Mouse (Mus musculus): ENCODE results near the gene Olfr1118. TPM values are rescaled to one million over a fixed set of nuclear protein-coding genes. Genes with fewer than 3 reads are reported as not detected.
"Not testable (repeated sequence)": the region's sequence is repeated elsewhere in the genome, so short reads cannot be mapped to it uniquely, and the experiment has no call there.

Olfr1118 gene
- polyA plus RNA-seq (2016; fragmentation: Nextera tagmentation; extraction: Ambion mirVana) = not detected in 2 replicates

DNA sequence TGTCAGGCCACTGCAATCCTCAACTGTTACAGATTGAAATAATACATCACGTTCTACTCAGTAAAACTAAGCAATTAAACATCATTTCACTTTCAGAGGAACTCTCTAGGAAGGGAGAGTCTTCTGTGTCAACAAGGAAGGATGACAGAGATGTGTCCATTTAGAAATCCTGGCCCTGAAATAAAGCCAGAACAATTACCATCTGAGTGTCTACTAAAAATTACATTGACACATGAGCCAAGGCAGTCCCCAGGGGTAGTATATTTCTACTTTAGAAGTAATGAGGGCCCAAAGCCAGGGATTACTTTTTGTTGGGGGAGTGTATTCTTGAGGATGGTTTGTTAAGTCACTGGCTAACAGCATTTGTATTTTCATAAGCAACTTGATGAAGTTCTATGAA lies at the start of gene Olfr1118:
Olfr1118 (plus strand) TSS at position 301 of the 400 bp plus-strand sequence.
- no peaks in the 10 kb centered on the region for H3K36me3 ChIP-seq
- no peaks in the 10 kb centered on the region for H3K9me3 ChIP-seq
- no peak for DNase-seq (ENCODE audit: low spot score)
- no peaks in the 10 kb centered on the region for H3K27me3 ChIP-seq (ENCODE audit: insufficient read depth, poor library complexity, severe bottlenecking)
- H3K27ac ChIP-seq = no peak within 1 kb of the TSS
- no peak within 1 kb of the TSS for H3K4me3 ChIP-seq
- 69% methylated on average over 1 of the region's 1 CpGs for WGBS
- H3K4me1 ChIP-seq (replicated peaks) = no peaks in the 10 kb centered on the region

DNA sequence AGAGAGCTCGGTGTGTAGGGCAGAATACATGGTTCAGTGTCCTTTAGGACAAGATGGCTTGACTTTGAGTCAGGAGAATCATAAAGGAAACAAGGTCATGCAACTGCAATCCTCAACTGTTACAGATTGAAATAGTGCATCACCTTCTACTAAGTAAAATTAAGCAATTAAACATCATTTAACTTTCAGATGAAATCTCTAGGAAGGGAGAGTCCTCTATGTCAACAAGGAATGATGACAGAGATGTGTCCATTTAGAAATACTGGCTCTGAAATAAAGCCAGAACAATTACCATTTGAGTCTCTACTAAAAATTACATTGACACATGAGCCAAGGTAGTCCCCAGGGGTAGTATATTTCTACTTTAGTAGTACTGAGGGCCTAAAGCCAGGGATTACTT lies 40.1 kb upstream of the Olfr1118 start, which contains the start of gene Olfr1116:
Olfr1116 (plus strand) TSS at position 301 of the 400 bp plus-strand sequence.
- Histone ChIP-seq H3K9me3 (no peaks in the 10 kb centered on the region), H3K27me3 (ENCODE audit: insufficient read depth, poor library complexity, severe bottlenecking) (no peaks in the 10 kb centered on the region), H3K36me3 (no peaks in the 10 kb centered on the region), H3K4me3 (no peak within 1 kb of the TSS), H3K27ac (no peak within 1 kb of the TSS), H3K4me1 (replicated peaks) (no peaks in the 10 kb centered on the region)
- WGBS = 92% methylated on average over 1 of the region's 1 CpGs
- DNase-seq (ENCODE audit: low spot score) = no peak

DNA sequence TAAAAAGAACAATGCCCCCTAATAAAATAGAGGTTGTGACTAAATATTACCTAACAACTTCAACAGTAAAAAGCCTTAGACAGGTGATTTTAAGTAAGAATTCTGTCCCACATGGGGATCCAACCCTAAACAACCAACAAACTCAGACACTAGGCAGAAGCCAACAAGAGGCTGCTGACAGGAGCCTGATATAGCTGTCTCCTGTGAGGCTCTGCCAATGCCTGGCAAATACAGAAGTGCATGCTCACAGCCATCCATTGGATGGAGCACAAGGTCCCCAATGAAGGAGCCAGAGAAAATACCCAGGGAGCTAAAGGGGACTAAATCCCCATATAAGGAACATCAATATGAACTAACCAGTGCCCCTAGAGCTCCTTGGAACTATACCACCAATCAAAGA lies 13.4 kb upstream of the Olfr1118 start:
- H3K9me3 ChIP-seq; H3K4me3 ChIP-seq; H3K4me1 ChIP-seq (replicated peaks); H3K27ac ChIP-seq; DNase-seq (ENCODE audit: low spot score); H3K36me3 ChIP-seq; H3K27me3 ChIP-seq (ENCODE audit: insufficient read depth, poor library complexity, severe bottlenecking): not testable (repeated sequence)

DNA sequence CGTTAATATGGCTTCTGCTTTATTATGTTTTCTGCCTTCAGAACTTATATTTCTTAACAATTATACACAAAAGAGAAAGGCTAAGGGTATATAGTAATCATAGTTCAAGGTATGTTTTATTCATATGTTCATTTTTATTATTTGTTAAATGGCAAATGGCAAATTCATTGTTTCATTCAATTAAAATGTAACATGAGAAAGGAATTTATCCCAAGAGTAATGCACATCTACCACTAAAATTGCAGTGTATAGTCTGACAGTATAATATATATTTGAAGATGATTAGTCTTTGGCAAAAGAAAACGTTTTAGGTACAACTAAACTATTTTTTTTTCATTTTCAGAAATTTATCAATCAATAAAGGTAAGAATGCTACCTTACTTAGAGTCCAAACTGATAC lies 47.1 kb downstream of the Olfr1118 start, which contains the start of gene Olfr1120:
Olfr1120 (plus strand) TSS at position 301 of the 400 bp plus-strand sequence.
- H3K27ac ChIP-seq = no peak within 1 kb of the TSS
- no peak for DNase-seq (ENCODE audit: low spot score)

DNA sequence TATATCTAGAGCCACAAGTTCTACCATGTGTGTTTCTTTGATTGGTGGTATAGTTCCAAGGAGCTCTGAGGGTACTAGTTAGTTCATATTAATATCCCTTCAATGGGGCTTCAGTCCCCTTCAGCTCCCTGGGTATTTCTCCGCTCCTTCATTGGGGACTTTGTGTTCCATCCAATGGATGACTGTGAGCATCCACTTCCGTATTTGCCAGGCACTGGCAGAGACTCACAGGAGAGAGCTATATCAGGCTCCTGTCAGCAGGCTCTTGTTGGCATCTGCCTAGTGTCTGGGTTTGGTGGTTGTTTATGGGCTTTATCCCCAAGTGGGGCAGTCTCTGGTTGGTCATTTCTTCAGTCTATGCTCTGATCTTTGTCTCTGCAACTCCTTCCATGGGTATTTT lies 52.7 kb downstream of the Olfr1118 start:
- H3K4me3 ChIP-seq; H3K9me3 ChIP-seq; DNase-seq (ENCODE audit: low spot score); H3K4me1 ChIP-seq (replicated peaks); H3K27me3 ChIP-seq (ENCODE audit: insufficient read depth, poor library complexity, severe bottlenecking); H3K36me3 ChIP-seq; H3K27ac ChIP-seq: not testable (repeated sequence)
- WGBS = 89% methylated on average over 2 of the region's 2 CpGs

More for the DNA sequence above, 47.1 kb downstream of the Olfr1118 start, which contains the start of gene Olfr1120:
- no peaks in the 10 kb centered on the region for H3K9me3 ChIP-seq
- WGBS = 63% methylated on average over 2 of the region's 2 CpGs
- no peak within 1 kb of the TSS for H3K4me3 ChIP-seq
- H3K27me3 ChIP-seq (ENCODE audit: insufficient read depth, poor library complexity, severe bottlenecking) = no peaks in the 10 kb centered on the region
- no peaks in the 10 kb centered on the region for H3K36me3 ChIP-seq
- H3K4me1 ChIP-seq (replicated peaks) = no peaks in the 10 kb centered on the region

Other genes with a start within 250 kb of the Olfr1118 start
- gene Olfr1107, start 231.8 kb upstream of the Olfr1118 start, polyA plus RNA-seq (2016; fragmentation: Nextera tagmentation; extraction: Ambion mirVana) = not detected in 2 replicates
- gene Olfr1109, start 211.6 kb upstream of the Olfr1118 start, polyA plus RNA-seq (2016; fragmentation: Nextera tagmentation; extraction: Ambion mirVana) = not detected in 2 replicates
- gene Olfr259, start 193.0 kb upstream of the Olfr1118 start, polyA plus RNA-seq (2016; fragmentation: Nextera tagmentation; extraction: Ambion mirVana) = not detected in 2 replicates
- not detected in 2 replicates for gene Olfr1110, start 167.3 kb upstream of the Olfr1118 start, polyA plus RNA-seq (2016; fragmentation: Nextera tagmentation; extraction: Ambion mirVana)
- not detected in 2 replicates for gene Olfr1111, start 155.0 kb upstream of the Olfr1118 start, polyA plus RNA-seq (2016; fragmentation: Nextera tagmentation; extraction: Ambion mirVana)
- gene Olfr1112, start 119.8 kb upstream of the Olfr1118 start, polyA plus RNA-seq (2016; fragmentation: Nextera tagmentation; extraction: Ambion mirVana) = not detected in 2 replicates
- gene Olfr1113, start 98.6 kb upstream of the Olfr1118 start, polyA plus RNA-seq (2016; fragmentation: Nextera tagmentation; extraction: Ambion mirVana) = not detected in 2 replicates
- not detected in 2 replicates for gene Olfr1115, start 59.6 kb upstream of the Olfr1118 start, polyA plus RNA-seq (2016; fragmentation: Nextera tagmentation; extraction: Ambion mirVana)
- not detected in 2 replicates for gene Olfr1116, start 40.0 kb upstream of the Olfr1118 start, polyA plus RNA-seq (2016; fragmentation: Nextera tagmentation; extraction: Ambion mirVana)
- not detected in 2 replicates for gene Olfr1120, start 47.2 kb downstream of the Olfr1118 start, polyA plus RNA-seq (2016; fragmentation: Nextera tagmentation; extraction: Ambion mirVana)
- gene Olfr1121, start 62.3 kb downstream of the Olfr1118 start, polyA plus RNA-seq (2016; fragmentation: Nextera tagmentation; extraction: Ambion mirVana) = not detected in 2 replicates
- not detected in 2 replicates for gene Olfr1122, start 78.3 kb downstream of the Olfr1118 start, polyA plus RNA-seq (2016; fragmentation: Nextera tagmentation; extraction: Ambion mirVana)
- gene Olfr1123, start 109.1 kb downstream of the Olfr1118 start, polyA plus RNA-seq (2016; fragmentation: Nextera tagmentation; extraction: Ambion mirVana) = not detected in 2 replicates
- 0.07 and 0.10 TPM in 2 replicates for gene Olfr1124, start 122.7 kb downstream of the Olfr1118 start, polyA plus RNA-seq (2016; fragmentation: Nextera tagmentation; extraction: Ambion mirVana)
- gene Olfr1126, start 146.4 kb downstream of the Olfr1118 start, polyA plus RNA-seq (2016; fragmentation: Nextera tagmentation; extraction: Ambion mirVana) = not detected in 2 replicates
- not detected in 2 replicates for gene Pramel7, start 189.5 kb downstream of the Olfr1118 start, polyA plus RNA-seq (2016; fragmentation: Nextera tagmentation; extraction: Ambion mirVana)
- gene Pramel6, start 199.0 kb downstream of the Olfr1118 start, polyA plus RNA-seq (2016; fragmentation: Nextera tagmentation; extraction: Ambion mirVana) = not detected in 2 replicates
- not detected in 2 replicates for gene Olfr153, start 224.2 kb downstream of the Olfr1118 start, polyA plus RNA-seq (2016; fragmentation: Nextera tagmentation; extraction: Ambion mirVana)
- not detected in 2 replicates for gene Olfr1128, start 238.0 kb downstream of the Olfr1118 start, polyA plus RNA-seq (2016; fragmentation: Nextera tagmentation; extraction: Ambion mirVana)

Data from hindbrain, embryonic 10.5 days (tissue).